Mouse (Mus musculus): Measurements from ENCODE around the gene Nox1. TPM values are rescaled to one million over a fixed set of nuclear protein-coding genes. Genes with fewer than 3 reads are reported as not detected.

Gene Nox1
- polyA plus RNA-seq, 1 experiment from 2014 or later: 0.17 TPM

Small RNA genes within 50 kb of the gene (microRNA-seq; reads per million reads assigned to microRNA genes)
- 0.59 reads per million for gene Mir3112

Other genes with a start within 250 kb of the Nox1 start
- 0.39 and 0.75 TPM in 2 replicates for gene Sytl4, start 240.1 kb downstream of the Nox1 start, polyA plus RNA-seq (2014; fragmentation: Nextera tagmentation; extraction: Ambion mirVana)
- 65.3 and 83.8 TPM in 2 replicates for gene Cstf2, start 162.8 kb downstream of the Nox1 start, polyA plus RNA-seq (2014; fragmentation: Nextera tagmentation; extraction: Ambion mirVana)
- gene Xkrx, start 59.9 kb downstream of the Nox1 start, polyA plus RNA-seq (2014; fragmentation: Nextera tagmentation; extraction: Ambion mirVana): 0.39 and 0.63 TPM in 2 replicates
- not detected in 2 replicates for gene Arl13a, start 34.5 kb downstream of the Nox1 start, polyA plus RNA-seq (2014; fragmentation: Nextera tagmentation; extraction: Ambion mirVana)
- gene Trmt2b, start 55.0 kb upstream of the Nox1 start, polyA plus RNA-seq (2014; fragmentation: Nextera tagmentation; extraction: Ambion mirVana): 3.2 and 5.9 TPM in 2 replicates
- gene Tmem35a, start 73.3 kb upstream of the Nox1 start, polyA plus RNA-seq (2014; fragmentation: Nextera tagmentation; extraction: Ambion mirVana): 91.3 and 91.7 TPM in 2 replicates
- 5.7 and 8.6 TPM in 2 replicates for gene Cenpi, start 86.1 kb upstream of the Nox1 start, polyA plus RNA-seq (2014; fragmentation: Nextera tagmentation; extraction: Ambion mirVana)
- gene Drp2, start 182.6 kb upstream of the Nox1 start, polyA plus RNA-seq (2014; fragmentation: Nextera tagmentation; extraction: Ambion mirVana): 23.2 and 25.2 TPM in 2 replicates